Mouse (Mus musculus) megakaryocyte progenitor cell, adult 5-6 weeks (primary cell): Measurements from ENCODE around the gene Tfap2a. TPM values are rescaled to one million over a fixed set of nuclear protein-coding genes. Genes with fewer than 3 reads are reported as not detected.
A peak's percentile ranks its signal among the peaks of the same experiment; 100 is the strongest.

Source experiments
- ATAC-seq: replicated peaks from 2 replicates; pipeline ENCODE4 v1.8.0; 2016; ENCODE audit warnings: mild to moderate bottlenecking, moderate TSS enrichment, inconsistent platforms; ENCODE audit not compliant: poor library complexity
- total RNA-seq, 2 experiments: library from RNA; stranded (forward) in 1 of 2; stranded (reverse) in 1 of 2; fragments of 157-497, 149-512 nt in 1 of 2; fragments of 200-1000 nt in 1 of 2; gene quantifications; 2 replicates each; pipeline versions ENCODE4 v1.2.3 to v1.2.4; 2015 to 2017

The Tfap2a gene
- total RNA-seq (2015): 0.07 and 0.22 TPM in 2 replicates
- not detected in 2 replicates for total RNA-seq (2017)

- ATAC-seq: no peak
These were observed at the start of gene Tfap2a for GRCm38 (mm10) chr13:40738196-40738880. TSS of gene Tfap2a (minus strand) at chr13:40738376.

GRCm38 (mm10) chr13:40784202-40784771 is 46.1 kb upstream of the Tfap2a start:
- ATAC-seq: peak; percentile 40

- no peak for ATAC-seq
These were observed 19.8 kb upstream of the Tfap2a start for GRCm38 (mm10) chr13:40757995-40758394.

GRCm38 (mm10) chr13:40756356-40756755 is 18.2 kb upstream of the Tfap2a start:
- peak; percentile 50 for ATAC-seq

- no peak for ATAC-seq
These were observed 15.9 kb upstream of the Tfap2a start for GRCm38 (mm10) chr13:40754091-40754490.

- no peak for ATAC-seq
These were observed 13.7 kb upstream of the Tfap2a start for GRCm38 (mm10) chr13:40751889-40752288.

- ATAC-seq: no peak
These were observed 11.4 kb upstream of the Tfap2a start for GRCm38 (mm10) chr13:40749603-40749905.

- ATAC-seq: peak; percentile 72
These were observed 10.8 kb upstream of the Tfap2a start for GRCm38 (mm10) chr13:40748785-40749602.

- ATAC-seq: no peak
These were observed 6.1 kb upstream of the Tfap2a start for GRCm38 (mm10) chr13:40744111-40744805.

- no peak for ATAC-seq
These were observed 5.0 kb upstream of the Tfap2a start for GRCm38 (mm10) chr13:40743221-40743620.

GRCm38 (mm10) chr13:40741841-40742550 is 3.8 kb upstream of the Tfap2a start:
- peak; percentile 57 for ATAC-seq

- ATAC-seq: no peak
These were observed 3.3 kb upstream of the Tfap2a start for GRCm38 (mm10) chr13:40741436-40741835.

- no peak for ATAC-seq
These were observed 2.7 kb upstream of the Tfap2a start for GRCm38 (mm10) chr13:40740727-40741360.

GRCm38 (mm10) chr13:40739901-40740300 is 1.7 kb upstream of the Tfap2a start:
- no peak for ATAC-seq

- ATAC-seq: no peak
These were observed 1.0 kb upstream of the Tfap2a start for GRCm38 (mm10) chr13:40739121-40739650.

- no peak for ATAC-seq
These were observed 415 bp downstream of the Tfap2a start for GRCm38 (mm10) chr13:40737761-40738160.

GRCm38 (mm10) chr13:40737099-40737498 is 1.1 kb downstream of the Tfap2a start:
- peak; percentile 75 for ATAC-seq

GRCm38 (mm10) chr13:40736107-40736780 is 1.9 kb downstream of the Tfap2a start:
- ATAC-seq: no peak

GRCm38 (mm10) chr13:40735416-40736106 is 2.6 kb downstream of the Tfap2a start:
- ATAC-seq: no peak
